Mouse (Mus musculus): Measurements from ENCODE around the gene Cenpb. TPM values are rescaled to one million over a fixed set of nuclear protein-coding genes. Genes with fewer than 3 reads are reported as not detected.

The Cenpb gene
- polyA plus RNA-seq, 1 experiment from 2014 or later: 18.8 TPM

- Histone ChIP-seq H3K36me3 (no peaks in the 10 kb centered on the region), H3K27me3 (no peaks in the 10 kb centered on the region), H3K27ac (replicated peaks) (no peak overlapping the region), H3K9me3 (no peaks in the 10 kb centered on the region), H3K4me3 (no peak overlapping the region), H3K4me1 (peaks cover 8% of the 10 kb centered on the region), H3K4me2 (replicated peaks) (no peak overlapping the region), H3K9ac (replicated peaks) (no peak overlapping the region)
- ATAC-seq (replicated peaks): no peak
- WGBS: 99% methylated on average over 2 of the region's 2 CpGs
Measured at GRCm38 (mm10) chr2:131130849-131131248, 49.0 kb downstream of the Cenpb start.

- Histone ChIP-seq H3K27me3 (no peaks in the 10 kb centered on the region), H3K36me3 (no peaks in the 10 kb centered on the region), H3K4me3 (no peak overlapping the region), H3K9ac (replicated peaks) (no peak overlapping the region), H3K27ac (replicated peaks) (no peak overlapping the region), H3K4me1 (peaks cover 8% of the 10 kb centered on the region), H3K9me3 (no peaks in the 10 kb centered on the region), H3K4me2 (replicated peaks) (no peak overlapping the region)
- no peak for ATAC-seq (replicated peaks)
- 86% methylated on average over 5 of the region's 5 CpGs for WGBS
Measured at GRCm38 (mm10) chr2:131129836-131130235, 50.0 kb downstream of the Cenpb start.

DNA sequence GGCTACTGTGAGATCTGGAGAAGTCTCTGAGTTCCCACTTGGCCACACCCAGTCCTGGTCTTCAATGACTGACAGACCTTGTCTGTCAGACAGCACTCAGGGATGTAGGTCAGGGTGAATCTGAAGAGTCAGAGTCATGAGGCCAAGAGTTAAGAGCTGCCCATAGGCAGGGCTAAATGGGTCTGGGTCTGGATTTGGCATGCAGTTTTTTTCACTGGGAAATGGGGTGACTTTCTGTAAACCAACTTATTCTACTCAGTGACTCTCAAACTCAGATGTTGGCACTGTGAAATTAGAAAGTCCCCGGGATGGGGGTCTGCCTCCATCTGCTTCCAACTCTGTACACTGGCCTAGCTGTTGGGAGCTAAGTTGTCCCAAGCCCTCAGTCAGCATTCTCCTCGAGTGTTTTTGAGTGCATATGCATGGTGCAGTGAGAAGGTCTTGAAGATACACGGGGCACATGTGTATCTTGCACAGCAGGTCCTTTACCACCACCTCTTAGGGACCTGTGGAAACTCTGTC lies 51.2 kb downstream of the Cenpb start:
- peaks cover 8% of the 10 kb centered on the region for H3K4me1 ChIP-seq

DNA sequence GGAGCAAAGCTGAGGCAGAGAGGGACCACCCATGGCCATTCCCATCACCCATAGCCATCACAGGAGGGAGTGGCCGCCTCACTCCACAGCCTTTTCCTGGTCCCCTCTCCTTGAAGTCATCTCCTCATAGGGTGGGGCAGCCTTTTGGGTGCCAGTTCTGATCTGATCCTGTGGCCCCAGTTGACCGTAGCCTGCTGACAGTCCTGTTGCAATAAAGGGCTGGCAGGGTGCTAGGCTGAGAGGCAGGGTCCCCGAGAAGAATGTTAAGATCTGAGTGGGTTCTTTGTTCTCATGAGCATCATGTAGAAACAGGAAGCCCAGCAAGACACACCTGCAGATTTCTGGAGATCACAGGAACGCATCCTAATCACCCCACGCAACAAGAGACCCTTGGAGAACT lies 51.7 kb downstream of the Cenpb start:
- no peak for ATAC-seq (replicated peaks)
- H3K4me2 ChIP-seq (replicated peaks): 0 out of 2 replicates have a peak overlapping the region, but pooled peaks have one; percentile 10

More for the DNA sequence above, 51.2 kb downstream of the Cenpb start:
- ATAC-seq (replicated peaks): no peak
- Histone ChIP-seq H3K4me2 (replicated peaks) (no peak overlapping the region), H3K9me3 (no peaks in the 10 kb centered on the region), H3K27ac (replicated peaks) (no peak overlapping the region), H3K36me3 (no peaks in the 10 kb centered on the region), H3K4me3 (no peak overlapping the region), H3K9ac (replicated peaks) (no peak overlapping the region), H3K27me3 (no peaks in the 10 kb centered on the region)
- WGBS: 79% methylated on average over 3 of the region's 3 CpGs

DNA sequence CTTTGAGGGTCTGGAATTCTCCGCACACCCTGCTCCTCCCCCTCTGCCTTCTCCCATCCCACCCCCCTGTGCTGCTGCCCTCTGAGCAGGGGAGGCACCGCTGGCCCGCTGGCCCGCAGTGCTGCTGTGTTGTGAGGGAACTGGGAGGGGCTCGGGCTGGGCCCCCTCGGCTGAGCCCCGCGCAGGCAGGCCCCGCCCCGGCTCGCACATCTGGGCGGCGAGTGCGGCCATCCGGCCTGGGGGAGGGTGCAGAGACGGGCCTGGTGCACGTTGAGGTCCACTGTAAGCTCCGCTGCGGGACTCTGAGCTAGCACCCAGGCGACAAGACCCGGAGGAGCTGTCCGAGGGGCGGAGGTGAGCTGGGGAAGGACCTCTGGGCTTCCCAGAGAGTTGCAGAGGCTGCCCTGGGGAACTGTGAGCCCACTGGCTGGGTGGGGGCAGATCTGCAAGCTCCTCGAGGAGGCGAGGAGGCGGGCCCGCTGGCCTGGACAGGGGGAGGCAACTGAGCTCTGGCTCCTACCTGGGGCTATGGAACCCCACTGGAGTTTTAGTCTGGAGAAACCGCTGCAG lies 52.6 kb downstream of the Cenpb start, which contains the start of gene Hspa12b:
Gene Hspa12b, plus strand, starts transcription at position 120 of the 570 bp plus-strand sequence.
- peaks cover 8% of the 10 kb centered on the region for H3K4me1 ChIP-seq
- H3K27me3 ChIP-seq: no peaks in the 10 kb centered on the region
- no peak within 1 kb of the TSS for H3K27ac ChIP-seq (replicated peaks)
- ATAC-seq (replicated peaks): peak; percentile 67; the same call in 1 of the 2 replicates
- 1% methylated on average over 28 of the region's 28 CpGs for WGBS
- H3K4me2 ChIP-seq (replicated peaks): peak within 1 kb of the TSS; percentile 80
- no peaks in the 10 kb centered on the region for H3K9me3 ChIP-seq
- H3K4me3 ChIP-seq: peak within 1 kb of the TSS; percentile 39
- H3K36me3 ChIP-seq: no peaks in the 10 kb centered on the region
- peak within 1 kb of the TSS; percentile 58 for H3K9ac ChIP-seq (replicated peaks)

More for the DNA sequence above, 51.7 kb downstream of the Cenpb start:
- Histone ChIP-seq H3K9me3 (no peaks in the 10 kb centered on the region), H3K9ac (replicated peaks) (no peak overlapping the region), H3K4me1 (peaks cover 8% of the 10 kb centered on the region), H3K27me3 (no peaks in the 10 kb centered on the region), H3K36me3 (no peaks in the 10 kb centered on the region), H3K27ac (replicated peaks) (no peak overlapping the region), H3K4me3 (no peak overlapping the region)
- WGBS: 97% methylated on average over 5 of the region's 5 CpGs

DNA sequence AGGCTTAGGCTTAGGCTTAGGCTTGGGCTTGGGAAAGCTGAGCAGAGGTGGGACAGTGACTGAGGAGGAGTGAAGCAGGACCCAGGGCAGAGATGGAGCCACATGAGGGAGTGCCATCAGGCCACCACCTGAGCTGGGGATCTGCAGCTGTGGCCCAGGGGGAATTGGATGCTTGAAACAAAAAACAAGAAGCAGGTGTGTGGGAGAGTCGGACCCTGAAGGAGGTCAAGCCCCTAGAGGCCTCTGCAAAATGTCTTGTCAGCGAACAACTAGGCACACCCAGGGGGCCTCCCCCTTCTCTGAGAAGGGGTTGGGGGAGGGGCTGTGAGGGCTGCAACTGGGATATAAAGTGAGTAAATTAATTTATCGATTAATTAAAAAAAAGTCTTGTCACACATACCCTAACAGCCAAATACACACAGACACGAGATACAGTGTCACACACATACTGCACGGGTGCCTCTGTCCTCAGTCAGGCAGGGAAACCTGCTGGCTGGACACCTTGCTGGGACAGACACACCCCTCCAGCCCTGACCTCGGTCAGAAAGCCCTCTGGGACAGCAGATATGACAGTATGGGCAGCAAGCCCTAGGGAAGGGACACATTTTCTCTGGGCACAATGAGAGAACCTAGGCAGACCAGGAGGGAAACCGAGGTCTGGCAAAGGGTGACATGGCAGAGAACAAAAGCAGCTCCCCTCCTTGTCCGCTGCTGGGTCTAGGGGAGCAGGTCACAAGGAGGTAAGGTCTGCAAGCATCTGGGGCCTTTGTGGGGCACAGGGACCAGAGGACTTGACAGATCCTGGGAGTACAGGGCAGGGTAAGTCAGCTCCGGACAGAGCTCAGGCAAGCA lies 53.7 kb downstream of the Cenpb start:
- no peak for ATAC-seq (replicated peaks)
- no peaks in the 10 kb centered on the region for H3K9me3 ChIP-seq
- no peaks in the 10 kb centered on the region for H3K36me3 ChIP-seq
- no peak overlapping the region for H3K9ac ChIP-seq (replicated peaks)
- H3K4me1 ChIP-seq: peaks cover 8% of the 10 kb centered on the region
- H3K27ac ChIP-seq (replicated peaks): no peak overlapping the region
- H3K27me3 ChIP-seq: no peaks in the 10 kb centered on the region
- no peak overlapping the region for H3K4me2 ChIP-seq (replicated peaks)
- no peak overlapping the region for H3K4me3 ChIP-seq
- 42% methylated on average over 9 of the region's 9 CpGs for WGBS

Other genes starting within 250 kb of the Cenpb start
- 30.0 and 30.9 TPM in 2 replicates for gene Gfra4, start 137.0 kb downstream of the Cenpb start, polyA plus RNA-seq (2015; fragmentation: Nextera tagmentation; extraction: Ambion mirVana)
- 0.60 and 0.70 TPM in 2 replicates for gene Adam33, start 116.3 kb downstream of the Cenpb start, polyA plus RNA-seq (2015; fragmentation: Nextera tagmentation; extraction: Ambion mirVana)
- gene Siglec1, start 93.3 kb downstream of the Cenpb start, polyA plus RNA-seq (2015; fragmentation: Nextera tagmentation; extraction: Ambion mirVana): 0.19 and 0.24 TPM in 2 replicates
- 3.7 TPM in 2 replicates for gene Hspa12b, start 52.8 kb downstream of the Cenpb start, polyA plus RNA-seq (2015; fragmentation: Nextera tagmentation; extraction: Ambion mirVana)
- not detected in 2 replicates for gene Gm11037, start 46.6 kb downstream of the Cenpb start, polyA plus RNA-seq (2015; fragmentation: Nextera tagmentation; extraction: Ambion mirVana)
- gene 1700037H04Rik, start 20.0 kb downstream of the Cenpb start, polyA plus RNA-seq (2015; fragmentation: Nextera tagmentation; extraction: Ambion mirVana): 88.7 and 95.4 TPM in 2 replicates
- 36.4 and 37.9 TPM in 2 replicates for gene Cdc25b, start 6.9 kb upstream of the Cenpb start, polyA plus RNA-seq (2015; fragmentation: Nextera tagmentation; extraction: Ambion mirVana)
- 13.0 and 13.2 TPM in 2 replicates for gene Spef1, start 7.2 kb upstream of the Cenpb start, polyA plus RNA-seq (2015; fragmentation: Nextera tagmentation; extraction: Ambion mirVana)
- gene Ap5s1, start 27.0 kb upstream of the Cenpb start, polyA plus RNA-seq (2015; fragmentation: Nextera tagmentation; extraction: Ambion mirVana): 36.5 and 37.0 TPM in 2 replicates
- gene Mavs, start 54.0 kb upstream of the Cenpb start, polyA plus RNA-seq (2015; fragmentation: Nextera tagmentation; extraction: Ambion mirVana): 5.9 and 6.4 TPM in 2 replicates
- gene Pank2, start 82.4 kb upstream of the Cenpb start, polyA plus RNA-seq (2015; fragmentation: Nextera tagmentation; extraction: Ambion mirVana): 36.4 and 37.0 TPM in 2 replicates
- gene Rnf24, start 172.8 kb upstream of the Cenpb start, polyA plus RNA-seq (2015; fragmentation: Nextera tagmentation; extraction: Ambion mirVana): 20.5 and 20.6 TPM in 2 replicates

Measured in forebrain, embryonic 15.5 days (tissue).